8 mouse cellular contexts compared by ENCODE assay signal in genomic region chr15:101976641-101977040, GRCm38 (mm10). TPM values are rescaled to one million over a fixed set of nuclear protein-coding genes. Genes with fewer than 3 reads are reported as not detected.
DNase-seq lines count a peak whose midpoint lies in the region; ATAC-seq and TF ChIP-seq lines count a peak whose summit lies in the region.

No protein-coding gene starts in this region.

- H3K36me3 ChIP-seq in embryonic facial prominence, embryonic 13.5 days: no peaks in the 10 kb centered on the region
- H3K36me3 ChIP-seq in midbrain, embryonic 15.5 days (replicated peaks): no peaks in the 10 kb centered on the region

- H3K9ac ChIP-seq in embryonic facial prominence, embryonic 13.5 days: peak overlapping the region; percentile 71; the same call in 1 of the 2 replicates
- no peak overlapping the region for H3K9ac ChIP-seq in midbrain, embryonic 15.5 days

- H3K27me3 ChIP-seq in embryonic facial prominence, embryonic 13.5 days: no peaks in the 10 kb centered on the region
- H3K27me3 ChIP-seq in midbrain, embryonic 15.5 days (replicated peaks): peaks cover 7% of the 10 kb centered on the region; the same call in 1 of the 2 replicates

- DNase-seq in lung, adult 2 months: peak; percentile 48
- no peak for DNase-seq in lung, postnatal 10 days
- DNase-seq in kidney, adult 18-20 months: peak; percentile 56
- DNase-seq in layer of hippocampus, postnatal 25 days (ENCODE audit: extremely low spot score in 1 of 2, low spot score in 1 of 2): no peak
- DNase-seq in layer of hippocampus, adult 9-10 months (ENCODE audit: low spot score): no peak
- no peak for DNase-seq in retina, postnatal 1 day

- no peak overlapping the region for H3K4me3 ChIP-seq in lung, adult 2 months (replicated peaks; ENCODE audit: extremely low read depth, low read depth, low read length)
- peak overlapping the region; percentile 34; the same call in 1 of the 2 replicates for H3K4me3 ChIP-seq in embryonic facial prominence, embryonic 13.5 days
- H3K4me3 ChIP-seq in midbrain, embryonic 15.5 days: no peak overlapping the region

- peak overlapping the region; percentile 96 for H3K27ac ChIP-seq in embryonic facial prominence, embryonic 13.5 days
- H3K27ac ChIP-seq in midbrain, embryonic 15.5 days: no peak overlapping the region

- peak overlapping the region; percentile 64 for H3K4me2 ChIP-seq in embryonic facial prominence, embryonic 13.5 days
- peak overlapping the region; percentile 90; the same call in 1 of the 2 replicates for H3K4me2 ChIP-seq in midbrain, embryonic 15.5 days

- no peak for ATAC-seq in embryonic facial prominence, embryonic 13.5 days (ENCODE audit: insufficient number of reproducible peaks, insufficient read depth, low FRiP score, low TSS enrichment, low read depth)
- no peak for ATAC-seq in midbrain, embryonic 15.5 days (replicated peaks)

- TF ChIP-seq CTCF in lung, adult 2 months (IDR thresholded peaks at IDR 0.05; ENCODE audit: insufficient read depth, low read length): no peak

- no peak for TF ChIP-seq POLR2A in lung, adult 2 months (IDR thresholded peaks at IDR 0.05; ENCODE audit: borderline replicate concordance, extremely low read depth, low read depth, low read length)

- peaks cover 16% of the 10 kb centered on the region for H3K4me1 ChIP-seq in lung, adult 2 months (ENCODE audit: control insufficient read depth, insufficient read depth, low read length)
- peaks cover 42% of the 10 kb centered on the region for H3K4me1 ChIP-seq in embryonic facial prominence, embryonic 13.5 days
- H3K4me1 ChIP-seq in midbrain, embryonic 15.5 days: peaks cover 15% of the 10 kb centered on the region

- no peaks in the 10 kb centered on the region for H3K9me3 ChIP-seq in embryonic facial prominence, embryonic 13.5 days
- no peaks in the 10 kb centered on the region for H3K9me3 ChIP-seq in midbrain, embryonic 15.5 days

- 65% methylated on average over 3 of the region's 3 CpGs for WGBS in lung, adult 2 months
- 54% methylated on average over 3 of the region's 3 CpGs for WGBS in embryonic facial prominence, embryonic 13.5 days
- 56% methylated on average over 3 of the region's 3 CpGs for WGBS in midbrain, embryonic 15.5 days

RNA-seq across cellular contexts. Expression of gene Krt78, which starts 22.6 kb away (rescaled TPM):
- polyA plus RNA-seq in lung, adult 2 months (2012; rRNA removed): 0.05 and 32.9 TPM in 2 replicates
- 0.22 and 0.35 TPM in 2 replicates for polyA plus RNA-seq in embryonic facial prominence, embryonic 13.5 days (2015; fragmentation: Nextera tagmentation; extraction: Ambion mirVana)
- not detected in 2 replicates for polyA plus RNA-seq in midbrain, embryonic 15.5 days (2015; fragmentation: Nextera tagmentation; extraction: Ambion mirVana)
- total RNA-seq in layer of hippocampus, postnatal 25 days (2021): not detected

RNA-seq across cellular contexts. Expression of gene Krt8, which starts 27.6 kb away (rescaled TPM):
- polyA plus RNA-seq in lung, adult 2 months (2012; rRNA removed): 128 and 147 TPM in 2 replicates
- 38.6 and 86.0 TPM in 2 replicates for polyA plus RNA-seq in embryonic facial prominence, embryonic 13.5 days (2015; fragmentation: Nextera tagmentation; extraction: Ambion mirVana)
- polyA plus RNA-seq in midbrain, embryonic 15.5 days (2015; fragmentation: Nextera tagmentation; extraction: Ambion mirVana): 1.8 and 2.0 TPM in 2 replicates
- total RNA-seq in layer of hippocampus, postnatal 25 days (2021): under 1 TPM in 1 of 2 experiments, not detected in 1; 0.19 TPM

RNA-seq across cellular contexts. Expression of gene Krt79, which starts 36.5 kb away (rescaled TPM):
- polyA plus RNA-seq in lung, adult 2 months (2012; rRNA removed): 24.6 and 32.7 TPM in 2 replicates
- polyA plus RNA-seq in embryonic facial prominence, embryonic 13.5 days (2015; fragmentation: Nextera tagmentation; extraction: Ambion mirVana): 16.1 and 16.5 TPM in 2 replicates
- 0.11 and 0.13 TPM in 2 replicates for polyA plus RNA-seq in midbrain, embryonic 15.5 days (2015; fragmentation: Nextera tagmentation; extraction: Ambion mirVana)
- under 1 TPM; 0.28 to 0.32 TPM for total RNA-seq in layer of hippocampus, postnatal 25 days (2021)

RNA-seq across cellular contexts. Expression of gene Krt18, which starts 51.3 kb away (rescaled TPM):
- polyA plus RNA-seq in lung, adult 2 months (2012; rRNA removed): 62.6 and 63.8 TPM in 2 replicates
- polyA plus RNA-seq in embryonic facial prominence, embryonic 13.5 days (2015; fragmentation: Nextera tagmentation; extraction: Ambion mirVana): 36.0 and 58.9 TPM in 2 replicates
- polyA plus RNA-seq in midbrain, embryonic 15.5 days (2015; fragmentation: Nextera tagmentation; extraction: Ambion mirVana): 3.3 and 4.4 TPM in 2 replicates
- under 1 TPM; 0.17 to 0.26 TPM for total RNA-seq in layer of hippocampus, postnatal 25 days (2021)

RNA-seq across cellular contexts. Expression of gene Krt4, which starts 52.1 kb away (rescaled TPM):
- 0.25 and 1,733 TPM in 2 replicates for polyA plus RNA-seq in lung, adult 2 months (2012; rRNA removed)
- 2.2 and 2.4 TPM in 2 replicates for polyA plus RNA-seq in embryonic facial prominence, embryonic 13.5 days (2015; fragmentation: Nextera tagmentation; extraction: Ambion mirVana)
- polyA plus RNA-seq in midbrain, embryonic 15.5 days (2015; fragmentation: Nextera tagmentation; extraction: Ambion mirVana): 0.18 and 0.90 TPM in 2 replicates
- not detected for total RNA-seq in layer of hippocampus, postnatal 25 days (2021)

Comparison
In these comparisons a context has a peak if more than half of its experiments do, and no peak if none do; other contexts are left out.
1. DNase-seq: peak in lung, adult 2 months (single experiment) and kidney, adult 18-20 months (single experiment); none in lung, postnatal 10 days (single experiment), layer of hippocampus, postnatal 25 days (0 of 2), layer of hippocampus, adult 9-10 months (single experiment) and retina, postnatal 1 day (single experiment).
2. RNA of gene Krt8, which starts 27.6 kb away (polyA plus RNA-seq): 128 to 147 TPM in lung, adult 2 months and 38.6 to 86.0 TPM in embryonic facial prominence, embryonic 13.5 days; 1.8 to 2.0 TPM in midbrain, embryonic 15.5 days; every median in the first group is over 10 times any median in the second.
3. RNA of gene Krt79, which starts 36.5 kb away (polyA plus RNA-seq): 24.6 to 32.7 TPM in lung, adult 2 months and 16.1 to 16.5 TPM in embryonic facial prominence, embryonic 13.5 days; 0.11 to 0.13 TPM in midbrain, embryonic 15.5 days; every median in the first group is over 10 times any median in the second.